Mouse (Mus musculus) c-Kit-positive CD71-positive TER-119-negative erythroid progenitor cells, embryonic 14.5 days (primary cell): Measurements from ENCODE around the gene Bace1.
"Not testable (repeated sequence)": the region's sequence is repeated elsewhere in the genome, so short reads cannot be mapped to it uniquely, and the experiment has no call there.

Experiments used
- DNase-seq: peaks from one replicate; pipeline ENCODE4 v3.0.0-alpha.2; 2013; ENCODE audit warnings: low read depth

Bace1 gene

GRCm38 (mm10) chr9:45838069-45838433, 329 bp upstream of the Bace1 start:
- no peak for DNase-seq

GRCm38 (mm10) chr9:45839139-45839981, 980 bp downstream of the Bace1 start:
- DNase-seq: no peak

- no peak for DNase-seq
These were observed 1.6 kb downstream of the Bace1 start for GRCm38 (mm10) chr9:45839982-45840300.

- no peak for DNase-seq
These were observed 2.0 kb downstream of the Bace1 start for GRCm38 (mm10) chr9:45840331-45840730.

- DNase-seq: no peak
These were observed 3.1 kb downstream of the Bace1 start for GRCm38 (mm10) chr9:45841458-45841857.

GRCm38 (mm10) chr9:45843007-45843406, 4.6 kb downstream of the Bace1 start:
- no peak for DNase-seq

GRCm38 (mm10) chr9:45843780-45844179, 5.4 kb downstream of the Bace1 start:
- no peak for DNase-seq

- no peak for DNase-seq
These were observed 7.2 kb downstream of the Bace1 start for GRCm38 (mm10) chr9:45845541-45845940.

- DNase-seq: not testable (repeated sequence)
These were observed 7.8 kb downstream of the Bace1 start for GRCm38 (mm10) chr9:45846176-45846575.

- no peak for DNase-seq
These were observed 8.6 kb downstream of the Bace1 start for GRCm38 (mm10) chr9:45846891-45847460.

GRCm38 (mm10) chr9:45849528-45850408, 11.4 kb downstream of the Bace1 start:
- DNase-seq: no peak

- DNase-seq: no peak
These were observed 12.3 kb downstream of the Bace1 start for GRCm38 (mm10) chr9:45850528-45851155.

- DNase-seq: no peak
These were observed 12.9 kb downstream of the Bace1 start for GRCm38 (mm10) chr9:45851330-45851729.

GRCm38 (mm10) chr9:45851776-45852175, 13.4 kb downstream of the Bace1 start:
- no peak for DNase-seq

- no peak for DNase-seq
These were observed 15.3 kb downstream of the Bace1 start for GRCm38 (mm10) chr9:45853695-45854094.

GRCm38 (mm10) chr9:45854136-45854535, 15.8 kb downstream of the Bace1 start:
- no peak for DNase-seq

GRCm38 (mm10) chr9:45859364-45859763, 21.0 kb downstream of the Bace1 start:
- no peak for DNase-seq

- DNase-seq: no peak
These were observed 23.4 kb downstream of the Bace1 start for GRCm38 (mm10) chr9:45861813-45862212.

GRCm38 (mm10) chr9:45869181-45869580, 30.8 kb downstream of the Bace1 start:
- DNase-seq: no peak

GRCm38 (mm10) chr9:45870265-45870664, 31.9 kb downstream of the Bace1 start:
- DNase-seq: no peak

GRCm38 (mm10) chr9:45877928-45878327, 39.5 kb downstream of the Bace1 start:
- peak; percentile 27 for DNase-seq

GRCm38 (mm10) chr9:45893681-45894080, 55.3 kb downstream of the Bace1 start:
- DNase-seq: no peak
